15 mouse cellular contexts compared by ENCODE assay signal in the genomic region with DNA sequence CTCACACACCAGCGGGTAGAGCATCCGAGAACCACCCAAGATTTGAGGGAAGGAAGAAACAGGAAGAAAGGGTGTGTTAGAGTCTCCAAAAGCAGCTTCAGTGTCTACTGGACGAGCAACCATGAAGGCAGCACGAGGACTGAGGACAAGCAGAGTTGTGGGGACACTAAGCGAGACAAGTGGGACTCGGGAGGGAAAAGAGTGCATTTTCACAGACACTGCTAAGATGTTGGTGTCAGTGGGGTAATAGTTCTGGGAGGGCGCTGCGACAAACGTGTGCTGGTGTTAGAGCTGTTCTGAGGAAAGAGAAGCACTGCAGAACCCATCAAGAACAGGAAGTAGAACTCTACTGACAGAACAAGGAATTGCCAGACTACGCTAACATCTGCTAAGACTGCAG. TPM values are rescaled to one million over a fixed set of nuclear protein-coding genes. Genes with fewer than 3 reads are reported as not detected.
DNase-seq lines count a peak whose midpoint lies in the region; ATAC-seq and TF ChIP-seq lines count a peak whose summit lies in the region.
"Had no signal": no experiment of that assay in that cellular context is flagged by ENCODE, and none has a peak within 500 bp of the region (broad histone marks: within the 10 kb centered on the region; RNA-seq: fewer than 3 reads in every experiment).

No protein-coding gene starts in this region.

- H3K27ac ChIP-seq in forebrain, postnatal 0 days (ENCODE audit: low read depth, low read length) = 0 out of 2 replicates have a peak overlapping the region, but pooled peaks have one; percentile 35
- no peak overlapping the region for H3K27ac ChIP-seq in forebrain, embryonic 10.5 days
- H3K27ac ChIP-seq in kidney, postnatal 0 days = peak overlapping the region; percentile 71; the same call in 1 of the 2 replicates
- H3K27ac ChIP-seq in heart, embryonic 10.5 days = peak overlapping the region; percentile 42; the same call in 1 of the 2 replicates
- 0 out of 2 replicates have a peak overlapping the region, but pooled peaks have one; percentile 25 for H3K27ac ChIP-seq in liver, embryonic 12.5 days
- H3K27ac ChIP-seq: embryonic facial prominence, embryonic 13.5 days; forebrain, embryonic 13.5 days; liver, embryonic 15.5 days had no signal

- no peaks in the 10 kb centered on the region for H3K27me3 ChIP-seq in forebrain, postnatal 0 days (ENCODE audit: insufficient read depth, low read length)
- no peaks in the 10 kb centered on the region for H3K27me3 ChIP-seq in forebrain, embryonic 10.5 days (ENCODE audit: poor library complexity, severe bottlenecking)
- no peaks in the 10 kb centered on the region for H3K27me3 ChIP-seq in kidney, postnatal 0 days (ENCODE audit: insufficient read depth, low read length)
- no peaks in the 10 kb centered on the region for H3K27me3 ChIP-seq in heart, embryonic 10.5 days (ENCODE audit: insufficient read depth, poor library complexity, severe bottlenecking)
- H3K27me3 ChIP-seq in liver, embryonic 12.5 days (replicated peaks) = no peaks in the 10 kb centered on the region
- H3K27me3 ChIP-seq: CH12.LX; embryonic facial prominence, embryonic 13.5 days; forebrain, embryonic 13.5 days; liver, embryonic 15.5 days had no signal

- no peak overlapping the region for H3K4me2 ChIP-seq in forebrain, postnatal 0 days (ENCODE audit: low read depth)
- no peak overlapping the region for H3K4me2 ChIP-seq in kidney, postnatal 0 days (ENCODE audit: low read length)
- H3K4me2 ChIP-seq in liver, embryonic 12.5 days = no peak overlapping the region
- H3K4me2 ChIP-seq: embryonic facial prominence, embryonic 13.5 days; forebrain, embryonic 13.5 days; liver, embryonic 15.5 days had no signal

- peaks cover 67% of the 10 kb centered on the region for H3K36me3 ChIP-seq in forebrain, postnatal 0 days (ENCODE audit: insufficient read depth)
- H3K36me3 ChIP-seq in forebrain, embryonic 10.5 days (replicated peaks) = peaks cover 94% of the 10 kb centered on the region
- peaks cover 29% of the 10 kb centered on the region for H3K36me3 ChIP-seq in kidney, postnatal 0 days (ENCODE audit: insufficient read depth, low read length)
- H3K36me3 ChIP-seq in heart, embryonic 10.5 days = peaks cover 89% of the 10 kb centered on the region
- peaks cover 88% of the 10 kb centered on the region for H3K36me3 ChIP-seq in liver, embryonic 12.5 days

- TF ChIP-seq CTCF in forebrain, postnatal 0 days (IDR thresholded peaks at IDR 0.05; ENCODE audit: low read depth) = no peak
- TF ChIP-seq CTCF in kidney, postnatal 0 days (IDR thresholded peaks at IDR 0.05; ENCODE audit: low read depth) = no peak

- no peak for DNase-seq in forebrain, postnatal 0 days
- DNase-seq in forebrain, embryonic 10.5 days (ENCODE audit: extremely low spot score, low spot score) = no peak
- DNase-seq in kidney, postnatal 0 days (ENCODE audit: low spot score) = no peak
- no peak for DNase-seq in kidney, postnatal 10 days
- no peak for DNase-seq in heart, embryonic 10.5 days (ENCODE audit: low spot score)
- no peak for DNase-seq in spleen, adult 18-20 months
- DNase-seq: adrenal gland, postnatal 36 days; thymus, postnatal 14 days had no signal

- H3K9ac ChIP-seq in forebrain, postnatal 0 days = no peak overlapping the region
- H3K9ac ChIP-seq in kidney, postnatal 0 days (ENCODE audit: low read depth, low read length) = no peak overlapping the region
- H3K9ac ChIP-seq in liver, embryonic 12.5 days = no peak overlapping the region
- H3K9ac ChIP-seq: embryonic facial prominence, embryonic 13.5 days; forebrain, embryonic 13.5 days; liver, embryonic 15.5 days had no signal

- H3K4me1 ChIP-seq in forebrain, postnatal 0 days (ENCODE audit: insufficient read depth) = no peaks in the 10 kb centered on the region
- H3K4me1 ChIP-seq in forebrain, embryonic 10.5 days = peaks cover 18% of the 10 kb centered on the region
- H3K4me1 ChIP-seq in kidney, postnatal 0 days (replicated peaks; ENCODE audit: insufficient read depth, low read length) = no peaks in the 10 kb centered on the region
- no peaks in the 10 kb centered on the region for H3K4me1 ChIP-seq in heart, embryonic 10.5 days
- 0 out of 2 replicates have a peak, but pooled peaks cover 6% of the 10 kb centered on the region for H3K4me1 ChIP-seq in liver, embryonic 12.5 days
- H3K4me1 ChIP-seq: embryonic facial prominence, embryonic 13.5 days; forebrain, embryonic 13.5 days; liver, embryonic 15.5 days had no signal

- no peak for ATAC-seq in forebrain, postnatal 0 days
- ATAC-seq in kidney, postnatal 0 days (replicated peaks; ENCODE audit: low FRiP score, low read depth) = no peak
- no peak for ATAC-seq in liver, embryonic 12.5 days
- ATAC-seq in inflammation-experienced regulatory T-cells, adult 6 months = no peak
- ATAC-seq: activated CD4-positive, CD25-positive, alpha-beta regulatory T cell, adult 4 months; forebrain, embryonic 13.5 days had no signal

- no peaks in the 10 kb centered on the region for H3K9me3 ChIP-seq in forebrain, postnatal 0 days (ENCODE audit: low read length)
- no peaks in the 10 kb centered on the region for H3K9me3 ChIP-seq in forebrain, embryonic 10.5 days
- H3K9me3 ChIP-seq in kidney, postnatal 0 days (replicated peaks; ENCODE audit: low read length) = no peaks in the 10 kb centered on the region
- H3K9me3 ChIP-seq in heart, embryonic 10.5 days = no peaks in the 10 kb centered on the region
- H3K9me3 ChIP-seq in liver, embryonic 12.5 days (replicated peaks) = no peaks in the 10 kb centered on the region
- H3K9me3 ChIP-seq: embryonic facial prominence, embryonic 13.5 days; forebrain, embryonic 13.5 days; liver, embryonic 15.5 days had no signal

- no peak overlapping the region for H3K4me3 ChIP-seq in forebrain, postnatal 0 days (ENCODE audit: low read depth, low read length)
- H3K4me3 ChIP-seq in forebrain, embryonic 10.5 days = no peak overlapping the region
- no peak overlapping the region for H3K4me3 ChIP-seq in kidney, postnatal 0 days (replicated peaks; ENCODE audit: low read depth, low read length)
- no peak overlapping the region for H3K4me3 ChIP-seq in heart, embryonic 10.5 days
- H3K4me3 ChIP-seq in liver, embryonic 12.5 days = no peak overlapping the region
- H3K4me3 ChIP-seq: embryonic facial prominence, embryonic 13.5 days; forebrain, embryonic 13.5 days; liver, embryonic 15.5 days had no signal

- WGBS in forebrain, postnatal 0 days = 93% methylated on average over 10 of the region's 10 CpGs
- WGBS in forebrain, embryonic 10.5 days = 91% methylated on average over 10 of the region's 10 CpGs
- WGBS in kidney, postnatal 0 days = 88% methylated on average over 10 of the region's 10 CpGs
- 90% methylated on average over 10 of the region's 10 CpGs for WGBS in heart, embryonic 10.5 days
- 76% methylated on average over 10 of the region's 10 CpGs for WGBS in liver, embryonic 12.5 days (ENCODE audit: insufficient replicate concordance)

RNA-seq across cellular contexts. Expression of gene Wdr37, which starts 32.6 kb away (rescaled TPM):
- 57.8 and 75.9 TPM in 2 replicates for total RNA-seq in forebrain, postnatal 0 days (2014; rRNA removed)
- polyA plus RNA-seq in forebrain, postnatal 0 days (2015; fragmentation: Nextera tagmentation; extraction: Ambion mirVana) = 25.7 and 32.5 TPM in 2 replicates
- polyA plus RNA-seq in forebrain, embryonic 10.5 days (2016; fragmentation: Nextera tagmentation; extraction: Ambion mirVana) = 31.0 and 32.1 TPM in 2 replicates
- polyA plus RNA-seq in kidney, postnatal 0 days (2015; fragmentation: Nextera tagmentation; extraction: Ambion mirVana) = 15.0 and 15.5 TPM in 2 replicates
- 20.2 and 21.4 TPM in 2 replicates for polyA plus RNA-seq in heart, embryonic 10.5 days (2016; fragmentation: Nextera tagmentation; extraction: Ambion mirVana)
- polyA plus RNA-seq in liver, embryonic 12.5 days (2016; fragmentation: Nextera tagmentation; extraction: Ambion mirVana) = 11.8 and 12.0 TPM in 2 replicates
- polyA plus RNA-seq in inflammation-experienced regulatory T-cells, adult 6 months (2017; shearing (Covaris generic)) = 10 to 100 TPM; 40.5 to 53.5 (median 41.2) TPM

RNA-seq across cellular contexts. Expression of gene Idi1, which starts 46.2 kb away (rescaled TPM):
- 61.0 and 86.9 TPM in 2 replicates for total RNA-seq in forebrain, postnatal 0 days (2014; rRNA removed)
- 56.3 and 74.9 TPM in 2 replicates for polyA plus RNA-seq in forebrain, postnatal 0 days (2015; fragmentation: Nextera tagmentation; extraction: Ambion mirVana)
- polyA plus RNA-seq in forebrain, embryonic 10.5 days (2016; fragmentation: Nextera tagmentation; extraction: Ambion mirVana) = 175 and 182 TPM in 2 replicates
- polyA plus RNA-seq in kidney, postnatal 0 days (2015; fragmentation: Nextera tagmentation; extraction: Ambion mirVana) = 46.9 and 47.1 TPM in 2 replicates
- polyA plus RNA-seq in heart, embryonic 10.5 days (2016; fragmentation: Nextera tagmentation; extraction: Ambion mirVana) = 76.6 and 85.3 TPM in 2 replicates
- polyA plus RNA-seq in liver, embryonic 12.5 days (2016; fragmentation: Nextera tagmentation; extraction: Ambion mirVana) = 90.3 and 91.6 TPM in 2 replicates
- 10 to 100 TPM; 23.3 to 55.0 (median 32.2) TPM for polyA plus RNA-seq in inflammation-experienced regulatory T-cells, adult 6 months (2017; shearing (Covaris generic))
